Mouse (Mus musculus) thymus, postnatal 10 days (tissue): ENCODE measurements around the gene Trabd2b.

Experiments
- DNase-seq, 2 experiments: peaks; one replicate each; pipeline ENCODE4 v3.0.0; 2021; ENCODE audit warnings: low spot score in 2 of 2

The Trabd2b gene

GRCm38 (mm10) chr4:114541221-114541620 lies 134.7 kb downstream of the Trabd2b start:
- no peak for DNase-seq

GRCm38 (mm10) chr4:114542136-114542535 lies 135.6 kb downstream of the Trabd2b start:
- DNase-seq = no peak

GRCm38 (mm10) chr4:114545481-114546200 lies 139.1 kb downstream of the Trabd2b start:
- DNase-seq = no peak

- DNase-seq = no peak
These were observed 141.3 kb downstream of the Trabd2b start for GRCm38 (mm10) chr4:114547658-114548448.

- no peak for DNase-seq
These were observed 143.0 kb downstream of the Trabd2b start for GRCm38 (mm10) chr4:114549487-114549886.

GRCm38 (mm10) chr4:114550471-114551156 lies 144.1 kb downstream of the Trabd2b start:
- no peak for DNase-seq

- no peak for DNase-seq
These were observed 150.4 kb downstream of the Trabd2b start for GRCm38 (mm10) chr4:114556880-114557279.

GRCm38 (mm10) chr4:114557731-114558130 lies 151.2 kb downstream of the Trabd2b start:
- no peak for DNase-seq

DNA sequence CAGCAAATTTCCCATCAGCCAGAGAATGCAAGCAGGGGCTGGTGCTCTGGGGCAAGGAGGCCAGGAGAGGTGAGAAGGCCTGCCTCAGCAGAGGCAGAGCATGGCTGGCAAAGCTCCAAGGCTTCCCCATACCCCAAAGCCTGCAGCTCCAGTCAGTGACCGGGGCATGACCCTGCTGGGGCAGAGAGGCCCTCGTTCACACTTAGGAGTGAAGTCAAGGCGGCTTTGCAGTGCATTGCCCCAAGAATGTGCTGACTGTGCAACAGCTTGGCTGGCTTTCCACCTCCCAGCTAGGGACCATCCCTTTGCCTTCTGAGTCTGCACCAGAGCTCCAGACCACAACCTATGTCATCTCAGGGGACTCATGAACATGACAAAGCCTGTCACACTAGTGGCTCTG lies 152.0 kb downstream of the Trabd2b start:
- DNase-seq = no peak

DNA sequence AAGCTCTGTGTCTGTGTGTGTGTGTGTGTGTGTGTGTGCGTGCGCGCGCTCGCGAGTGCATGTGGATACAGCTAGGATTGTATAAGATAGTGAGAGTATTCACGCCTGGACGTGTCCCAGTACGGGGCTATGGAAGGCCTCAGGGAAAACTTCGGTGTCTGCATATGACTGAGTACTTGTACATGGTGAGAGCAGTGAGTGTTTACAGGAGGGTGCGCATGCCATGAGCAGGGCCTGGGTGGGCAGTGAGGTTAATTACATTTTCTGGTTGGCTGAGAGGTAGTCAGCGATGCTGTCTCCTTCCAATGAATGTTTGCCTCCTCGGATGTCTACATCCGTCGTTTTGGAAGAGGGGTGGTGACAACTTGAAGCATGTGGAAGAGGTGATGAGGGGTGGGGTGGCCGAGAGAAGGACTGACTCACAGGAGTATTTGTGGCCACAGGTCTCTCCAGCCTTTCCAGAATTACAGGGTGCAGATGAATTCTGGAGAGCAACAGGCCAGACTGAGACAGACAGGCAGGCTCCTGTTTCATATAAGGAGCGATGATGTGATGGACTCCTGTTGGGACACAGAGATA lies 154.2 kb downstream of the Trabd2b start:
- no peak for DNase-seq

- no peak for DNase-seq
These were observed 157.7 kb downstream of the Trabd2b start for GRCm38 (mm10) chr4:114564131-114564695.

DNA sequence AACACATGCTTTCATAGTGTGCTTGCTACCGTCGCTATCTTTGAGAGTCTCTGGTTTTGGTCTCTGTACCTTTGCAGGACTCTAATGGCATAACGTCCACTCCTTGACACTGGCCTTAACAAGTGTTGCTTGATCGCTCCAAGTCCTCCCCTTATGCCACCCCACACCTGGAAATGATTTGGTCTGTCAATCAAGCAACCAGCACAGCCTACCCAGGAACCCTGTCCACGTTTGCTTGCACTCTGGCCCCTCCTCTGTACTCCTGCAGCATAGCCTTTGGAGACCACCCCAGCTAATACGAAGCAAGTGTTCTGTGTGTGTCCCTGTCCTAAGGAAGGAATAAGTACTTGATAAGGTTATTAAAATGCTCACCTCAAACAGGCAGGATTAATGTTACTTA lies 161.1 kb downstream of the Trabd2b start:
- no peak for DNase-seq

DNA sequence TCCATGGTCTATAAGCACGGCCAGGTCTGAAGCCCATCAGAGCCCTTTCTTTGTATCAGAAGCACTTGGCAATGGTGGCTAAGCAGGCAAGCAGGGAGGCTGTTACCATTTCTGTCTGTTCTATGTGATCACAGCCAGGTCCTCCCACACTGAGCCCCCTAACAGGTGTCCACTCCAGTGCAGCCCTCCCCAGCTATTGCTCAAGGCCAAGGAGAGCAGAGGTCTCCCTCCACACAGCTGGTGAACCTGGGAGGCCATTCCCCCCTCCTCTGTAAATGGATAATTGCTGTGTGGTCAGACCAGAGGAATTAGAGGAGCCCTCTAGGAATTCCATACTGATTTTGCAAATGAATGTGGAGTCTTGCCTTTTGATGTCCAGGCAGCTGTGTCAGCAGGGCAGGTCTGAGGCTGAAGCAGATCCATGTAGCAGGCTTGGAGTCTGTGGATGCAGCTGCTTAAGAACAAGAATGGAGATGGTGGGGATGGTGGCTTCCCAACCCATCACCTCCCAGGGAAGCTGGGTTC lies 161.6 kb downstream of the Trabd2b start:
- DNase-seq = no peak

DNA sequence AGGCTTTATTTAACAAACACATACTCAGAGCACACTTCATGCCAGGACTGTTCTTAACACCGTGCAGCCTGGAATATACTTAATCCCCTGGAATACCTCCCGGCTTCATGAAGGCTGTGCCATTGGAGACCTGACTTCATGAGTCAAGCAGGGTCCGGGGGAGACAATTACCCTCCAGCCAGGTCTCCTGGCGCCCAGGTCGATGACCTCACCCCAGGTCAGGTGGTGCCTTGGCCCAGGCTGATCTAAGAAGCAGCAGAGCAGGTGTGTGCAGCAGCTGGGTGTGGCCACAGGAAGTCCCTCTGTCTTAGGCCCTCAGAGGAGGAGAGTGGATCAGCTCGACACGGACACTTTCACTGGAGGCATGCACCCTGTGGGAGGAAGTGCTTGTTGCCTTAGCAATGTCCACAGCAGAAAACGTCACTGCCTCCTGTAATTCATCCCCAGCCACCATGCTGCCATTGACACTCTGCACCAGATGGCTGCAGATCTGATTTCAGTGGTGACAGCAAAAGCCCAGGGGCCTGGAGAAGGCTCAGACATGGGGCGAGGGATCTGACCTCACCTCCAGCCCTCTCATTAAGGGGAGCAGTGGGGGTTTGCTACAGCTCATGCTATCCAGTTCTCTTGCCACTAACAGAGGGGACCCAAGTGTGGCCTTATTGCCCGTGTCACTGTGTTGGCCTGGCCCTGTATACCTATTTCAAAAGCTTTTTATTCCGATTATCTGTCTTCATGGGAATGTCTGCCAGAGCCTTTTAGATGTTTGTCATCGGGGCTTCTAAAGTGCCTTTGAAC lies 171.8 kb downstream of the Trabd2b start:
- DNase-seq = no peak

- no peak for DNase-seq
These were observed 177.1 kb downstream of the Trabd2b start for GRCm38 (mm10) chr4:114583546-114584144.

GRCm38 (mm10) chr4:114584686-114585085 lies 178.2 kb downstream of the Trabd2b start:
- DNase-seq = no peak

GRCm38 (mm10) chr4:114593554-114594215 lies 187.2 kb downstream of the Trabd2b start:
- no peak for DNase-seq

GRCm38 (mm10) chr4:114595188-114595701 lies 188.7 kb downstream of the Trabd2b start:
- no peak for DNase-seq

GRCm38 (mm10) chr4:114599121-114599520 lies 192.6 kb downstream of the Trabd2b start:
- DNase-seq = peak; percentile 56 to 66
